Mouse (Mus musculus) olfactory bulb, adult 2 months (tissue): Measurements from ENCODE around the gene Gpr182. TPM values are rescaled to one million over a fixed set of nuclear protein-coding genes. Genes with fewer than 3 reads are reported as not detected.
A peak's percentile ranks its signal among the peaks of the same experiment; 100 is the strongest.
"Not testable (repeated sequence)": the region's sequence is repeated elsewhere in the genome, so short reads cannot be mapped to it uniquely, and the experiment has no call there.

ENCODE experiments used
- H3K27ac ChIP-seq: fragments of 200-500 bp; 2 replicates; pipeline ENCODE4 v1.5.1; 2012; ENCODE audit warnings: low read depth, low read length; ENCODE audit not compliant: insufficient read depth
- H3K4me1 ChIP-seq: fragments of 200-500 bp; 2 replicates; pipeline ENCODE4 v1.6.1; 2012; ENCODE audit warnings: low read length; ENCODE audit not compliant: control insufficient read depth, insufficient read depth
- H3K4me3 ChIP-seq: fragments of 200-500 bp; 2 replicates; pipeline ENCODE4 v1.5.1; 2012; ENCODE audit warnings: mild to moderate bottlenecking, low read depth, low read length, moderate library complexity; ENCODE audit not compliant: insufficient read depth
- CTCF ChIP-seq: fragments of 200-500 bp; IDR thresholded peaks from 2 replicates; pipeline ENCODE4 v1.5.1; 2012; ENCODE audit warnings: low read depth, mild to moderate bottlenecking, low read length, moderate library complexity; ENCODE audit not compliant: insufficient read depth
- POLR2A ChIP-seq: fragments of 200-500 bp; IDR thresholded peaks from 2 replicates; pipeline ENCODE4 v1.6.1; 2012; ENCODE audit warnings: mild to moderate bottlenecking, low read depth, low read length, moderate library complexity; ENCODE audit not compliant: insufficient read depth
- WGBS: fragments of 180-500 bp; shearing (Covaris S2); methylation state at CpG from one replicate; pipeline ENCODE4 v1.1.7; 2018; 5-methylcytosine and 5-hydroxymethylcytosine counted together
- polyA plus RNA-seq: library from polyadenylated mRNA; stranded (reverse); fragments of >200 nt; gene quantifications from 2 replicates; pipeline ENCODE4 v1.2.4, GENCODE M21; 2012; ENCODE audit warnings: low replicate concordance; ENCODE audit not compliant: missing spikeins, insufficient read depth, insufficient read length

Gpr182 gene
- polyA plus RNA-seq: not detected in 2 replicates

GRCm38 (mm10) chr10:127751548-127751947, at the start of gene Gpr182:
Gpr182 (minus strand) TSS chr10:127751732.
- peak within 1 kb of the TSS; percentile 27 for H3K4me3 ChIP-seq
- no peak within 1 kb of the TSS for H3K27ac ChIP-seq
- TF ChIP-seq CTCF (no peak), POLR2A (no peak)
- H3K4me1 ChIP-seq: peaks cover 16% of the 10 kb centered on the region
- 70% methylated on average over 8 of the region's 8 CpGs for WGBS

GRCm38 (mm10) chr10:127800891-127801290, 49.4 kb upstream of the Gpr182 start, which contains the start of gene Rdh16:
Rdh16 (plus strand) TSS chr10:127801152.
- no peaks in the 10 kb centered on the region for H3K4me1 ChIP-seq
- no peak within 1 kb of the TSS for H3K27ac ChIP-seq
- no peak within 1 kb of the TSS for H3K4me3 ChIP-seq
- 91% methylated on average over 6 of the region's 6 CpGs for WGBS
- TF ChIP-seq CTCF (no peak), POLR2A (no peak)

- WGBS: 80% methylated on average over 1 of the region's 1 CpGs
- H3K27ac ChIP-seq: no peak overlapping the region
- TF ChIP-seq POLR2A: no peak
- TF ChIP-seq CTCF: no peak
- H3K4me3 ChIP-seq: no peak overlapping the region
- H3K4me1 ChIP-seq: no peaks in the 10 kb centered on the region
Measured at GRCm38 (mm10) chr10:127799295-127799694, 47.8 kb upstream of the Gpr182 start.

- H3K27ac ChIP-seq, H3K4me3 ChIP-seq, H3K4me1 ChIP-seq: not testable (repeated sequence)
- WGBS: 61% methylated on average over 1 of the region's 1 CpGs
Measured at GRCm38 (mm10) chr10:127785411-127785810, 33.9 kb upstream of the Gpr182 start.

GRCm38 (mm10) chr10:127782321-127782720, 30.8 kb upstream of the Gpr182 start:
- WGBS: 98% methylated on average over 17 of the region's 17 CpGs
- not testable (repeated sequence) for H3K4me1 ChIP-seq, H3K27ac ChIP-seq

GRCm38 (mm10) chr10:127776011-127776410, 24.5 kb upstream of the Gpr182 start, which contains the start of gene Rdh9:
Rdh9 (plus strand) TSS chr10:127776386.
- Histone ChIP-seq H3K4me1 (no peaks in the 10 kb centered on the region), H3K27ac (no peak within 1 kb of the TSS), H3K4me3 (no peak within 1 kb of the TSS)
- no peak for TF ChIP-seq CTCF
- no peak for TF ChIP-seq POLR2A
- 83% methylated on average over 2 of the region's 2 CpGs for WGBS

More at GRCm38 (mm10) chr10:127782321-127782720, 30.8 kb upstream of the Gpr182 start:
- H3K4me3 ChIP-seq: not testable (repeated sequence)

GRCm38 (mm10) chr10:127766564-127766963, 15.0 kb upstream of the Gpr182 start:
- no peak overlapping the region for H3K4me3 ChIP-seq
- no peak overlapping the region for H3K27ac ChIP-seq
- peaks cover 5% of the 10 kb centered on the region; the same call in 1 of the 2 replicates for H3K4me1 ChIP-seq
- no peak for TF ChIP-seq POLR2A
- 84% methylated on average over 1 of the region's 1 CpGs for WGBS

- 54% methylated on average over 12 of the region's 12 CpGs for WGBS
Measured at GRCm38 (mm10) chr10:127763914-127764680, 12.6 kb upstream of the Gpr182 start.

GRCm38 (mm10) chr10:127762926-127763325, 11.4 kb upstream of the Gpr182 start:
- not testable (repeated sequence) for H3K4me3 ChIP-seq, H3K27ac ChIP-seq, H3K4me1 ChIP-seq
- 93% methylated on average over 10 of the region's 10 CpGs for WGBS

More at GRCm38 (mm10) chr10:127763914-127764680, 12.6 kb upstream of the Gpr182 start:
- Histone ChIP-seq H3K27ac (no peak overlapping the region), H3K4me3 (no peak overlapping the region), H3K4me1 (peaks cover 5% of the 10 kb centered on the region; the same call in 1 of the 2 replicates)
- TF ChIP-seq CTCF (no peak), POLR2A (no peak)
